8 mouse cellular contexts compared by ENCODE assay signal in genomic region chr4:152351422-152352305, GRCm38 (mm10). TPM values are rescaled to one million over a fixed set of nuclear protein-coding genes. Genes with fewer than 3 reads are reported as not detected.
DNase-seq lines count a peak whose midpoint lies in the region; ATAC-seq and TF ChIP-seq lines count a peak whose summit lies in the region.

No protein-coding gene starts in this region.

- no peak overlapping the region for H3K4me3 ChIP-seq in forebrain, embryonic 11.5 days (ENCODE audit: low read depth, low read length)
- H3K4me3 ChIP-seq in forebrain, embryonic 10.5 days: no peak overlapping the region
- no peak overlapping the region for H3K4me3 ChIP-seq in MEL (ENCODE audit: control insufficient read depth in 1 of 2, insufficient read depth in 1 of 2, low read depth in 2 of 2, low read length in 2 of 2)
- no peak overlapping the region for H3K4me3 ChIP-seq in hindbrain, embryonic 13.5 days
- no peak overlapping the region for H3K4me3 ChIP-seq in midbrain, embryonic 12.5 days

- DNase-seq in forebrain, embryonic 11.5 days (ENCODE audit: low spot score): no peak
- no peak for DNase-seq in forebrain, embryonic 10.5 days (ENCODE audit: extremely low spot score, low spot score)
- DNase-seq in MEL (ENCODE audit: low read depth, low spot score): peak; percentile 53
- no peak for DNase-seq in gastrocnemius, adult 8-10 months (ENCODE audit: low spot score in 2 of 2)
- no peak for DNase-seq in cerebellum, postnatal 4 days (ENCODE audit: low spot score in 2 of 2)
- no peak for DNase-seq in adrenal gland, postnatal 4 days (ENCODE audit: low spot score in 2 of 2)

- no peaks in the 10 kb centered on the region for H3K79me2 ChIP-seq in MEL (ENCODE audit: control insufficient read depth, insufficient read depth, low read length, poor library complexity)

- no peak for TF ChIP-seq POLR2A in MEL (IDR thresholded peaks at IDR 0.05; ENCODE audit: control insufficient read depth in 1 of 2, insufficient read depth in 1 of 2, low read depth in 1 of 2, low read length in 2 of 2, poor library complexity in 1 of 2)

- no peak for TF ChIP-seq CTCF in MEL (IDR thresholded peaks at IDR 0.05 in 2 of 3, conservative IDR thresholded peaks at IDR 0.05 in 1 of 3; ENCODE audit: control insufficient read depth in 1 of 3, insufficient read depth in 1 of 3, low read depth in 2 of 3, low read length in 3 of 3, poor library complexity in 1 of 3, severe bottlenecking in 1 of 3)

- no peak overlapping the region for H3K4me2 ChIP-seq in forebrain, embryonic 11.5 days (ENCODE audit: low read depth, low read length, severe bottlenecking)
- H3K4me2 ChIP-seq in hindbrain, embryonic 13.5 days: peak overlapping the region; percentile 2; the same call in 1 of the 2 replicates
- H3K4me2 ChIP-seq in midbrain, embryonic 12.5 days (replicated peaks): 0 out of 2 replicates have a peak overlapping the region, but pooled peaks have one; percentile 18

- H3K9ac ChIP-seq in forebrain, embryonic 11.5 days (ENCODE audit: low read length): no peak overlapping the region
- H3K9ac ChIP-seq in MEL (ENCODE audit: control insufficient read depth, low read depth, low read length, poor library complexity, severe bottlenecking): no peak overlapping the region
- peak overlapping the region; percentile 29; the same call in 1 of the 2 replicates for H3K9ac ChIP-seq in hindbrain, embryonic 13.5 days
- no peak overlapping the region for H3K9ac ChIP-seq in midbrain, embryonic 12.5 days (replicated peaks)

- H3K27ac ChIP-seq in forebrain, embryonic 11.5 days (ENCODE audit: low read depth, low read length): no peak overlapping the region
- H3K27ac ChIP-seq in forebrain, embryonic 10.5 days: no peak overlapping the region
- H3K27ac ChIP-seq in MEL (ENCODE audit: control insufficient read depth, low read depth, low read length): no peak overlapping the region
- H3K27ac ChIP-seq in hindbrain, embryonic 13.5 days: peak overlapping the region; percentile 94
- no peak overlapping the region for H3K27ac ChIP-seq in midbrain, embryonic 12.5 days (replicated peaks)

- no peak for TF ChIP-seq EP300 in MEL (IDR thresholded peaks at IDR 0.05; ENCODE audit: low read depth in 1 of 2, low read length in 2 of 2)

- H3K4me1 ChIP-seq in forebrain, embryonic 11.5 days (replicated peaks; ENCODE audit: control insufficient read depth, insufficient read depth, low read length): peaks cover 9% of the 10 kb centered on the region
- H3K4me1 ChIP-seq in forebrain, embryonic 10.5 days: peaks cover 29% of the 10 kb centered on the region
- H3K4me1 ChIP-seq in MEL (ENCODE audit: control insufficient read depth in 1 of 2, insufficient read depth in 2 of 2, low read length in 2 of 2): peaks cover 0 to 3% of the 10 kb centered on the region in 2 experiments; a peak in 1 of 4 replicates
- peaks cover 44% of the 10 kb centered on the region for H3K4me1 ChIP-seq in hindbrain, embryonic 13.5 days (replicated peaks)
- H3K4me1 ChIP-seq in midbrain, embryonic 12.5 days: peaks cover 32% of the 10 kb centered on the region

- no peaks in the 10 kb centered on the region for H3K36me3 ChIP-seq in forebrain, embryonic 11.5 days (ENCODE audit: control insufficient read depth, insufficient read depth, low read length)
- no peaks in the 10 kb centered on the region for H3K36me3 ChIP-seq in forebrain, embryonic 10.5 days (replicated peaks)
- H3K36me3 ChIP-seq in MEL (ENCODE audit: control insufficient read depth in 1 of 2, insufficient read depth in 2 of 2, low read length in 2 of 2): no peaks in the 10 kb centered on the region
- peaks cover 18% of the 10 kb centered on the region for H3K36me3 ChIP-seq in hindbrain, embryonic 13.5 days
- no peaks in the 10 kb centered on the region for H3K36me3 ChIP-seq in midbrain, embryonic 12.5 days

- peak; percentile 37; the same call in 1 of the 2 replicates for ATAC-seq in forebrain, embryonic 11.5 days (replicated peaks; ENCODE audit: low FRiP score)
- no peak for ATAC-seq in hindbrain, embryonic 13.5 days (ENCODE audit: low FRiP score)
- 0 out of 2 replicates have a peak, but pooled peaks have one; percentile 20 for ATAC-seq in midbrain, embryonic 12.5 days (ENCODE audit: low FRiP score, low read depth)

- H3K9me3 ChIP-seq in forebrain, embryonic 11.5 days (ENCODE audit: control insufficient read depth, low read length): no peaks in the 10 kb centered on the region
- no peaks in the 10 kb centered on the region for H3K9me3 ChIP-seq in forebrain, embryonic 10.5 days
- no peaks in the 10 kb centered on the region for H3K9me3 ChIP-seq in MEL (replicated peaks; ENCODE audit: insufficient read depth, low read length)
- no peaks in the 10 kb centered on the region for H3K9me3 ChIP-seq in hindbrain, embryonic 13.5 days
- H3K9me3 ChIP-seq in midbrain, embryonic 12.5 days: no peaks in the 10 kb centered on the region

- WGBS in forebrain, embryonic 11.5 days: 13% methylated on average over 14 of the region's 14 CpGs
- 13% methylated on average over 14 of the region's 14 CpGs for WGBS in forebrain, embryonic 10.5 days
- WGBS in hindbrain, embryonic 13.5 days: 12% methylated on average over 14 of the region's 14 CpGs
- 8% methylated on average over 14 of the region's 14 CpGs for WGBS in midbrain, embryonic 12.5 days

- no peak for TF ChIP-seq RAD21 in MEL (IDR thresholded peaks at IDR 0.05; ENCODE audit: low read depth, low read length)

- peaks cover 2% of the 10 kb centered on the region; the same call in 1 of the 2 replicates for H3K27me3 ChIP-seq in forebrain, embryonic 11.5 days (ENCODE audit: control insufficient read depth, insufficient read depth, low read length)
- H3K27me3 ChIP-seq in forebrain, embryonic 10.5 days (ENCODE audit: poor library complexity, severe bottlenecking): peaks cover 58% of the 10 kb centered on the region
- H3K27me3 ChIP-seq in MEL (ENCODE audit: control insufficient read depth in 1 of 2, insufficient read depth in 2 of 2, low read length in 2 of 2): no peaks in the 10 kb centered on the region
- H3K27me3 ChIP-seq in hindbrain, embryonic 13.5 days: peaks cover 58% of the 10 kb centered on the region
- H3K27me3 ChIP-seq in midbrain, embryonic 12.5 days: peaks cover 62% of the 10 kb centered on the region

TF ChIP-seq in MEL, 35 proteins besides CTCF, POLR2A, EP300 and RAD21:
- TF ChIP-seq JUND (IDR thresholded peaks at IDR 0.05; ENCODE audit: low read depth, low read length): peak; percentile 62; the same call in 1 of the 2 replicates
- no peak for TF ChIP-seq CHD2 (IDR thresholded peaks at IDR 0.05; ENCODE audit: low read length)
TF ChIP-seq in MEL: peak in this region for 1.

RNA-seq across cellular contexts. Expression of gene Chd5, which starts 13.2 kb away (rescaled TPM):
- 1.3 and 1.5 TPM in 2 replicates for polyA plus RNA-seq in forebrain, embryonic 11.5 days (2014; fragmentation: Nextera tagmentation; extraction: Ambion mirVana)
- 0.09 and 0.31 TPM in 2 replicates for polyA plus RNA-seq in forebrain, embryonic 10.5 days (2016; fragmentation: Nextera tagmentation; extraction: Ambion mirVana)
- total RNA-seq in MEL (2012; rRNA removed): 0.15 and 0.39 TPM in 2 replicates
- polyA plus RNA-seq in MEL (2012; ENCODE audit: insufficient read depth in 1 of 2, insufficient read length in 2 of 2, low read depth in 1 of 2, low replicate concordance in 2 of 2, missing spikeins in 1 of 2): under 1 TPM in 1 of 2 experiments, not detected in 1; 0.91 TPM
- 38.7 and 38.9 TPM in 2 replicates for polyA plus RNA-seq in hindbrain, embryonic 13.5 days (2015; fragmentation: Nextera tagmentation; extraction: Ambion mirVana)
- 3.5 and 4.9 TPM in 2 replicates for polyA plus RNA-seq in midbrain, embryonic 12.5 days (2016; fragmentation: Nextera tagmentation; extraction: Ambion mirVana)
- under 1 TPM; 0.05 to 0.54 (median 0.12) TPM for total RNA-seq in gastrocnemius, adult 8-10 months (2022)
- 10 to 100 TPM; 19.0 to 24.7 TPM for total RNA-seq in adrenal gland, postnatal 4 days (2021)

RNA-seq across cellular contexts. Expression of gene Rpl22, which starts 26.1 kb away (rescaled TPM):
- polyA plus RNA-seq in forebrain, embryonic 11.5 days (2014; fragmentation: Nextera tagmentation; extraction: Ambion mirVana): 310 and 360 TPM in 2 replicates
- polyA plus RNA-seq in forebrain, embryonic 10.5 days (2016; fragmentation: Nextera tagmentation; extraction: Ambion mirVana): 363 and 368 TPM in 2 replicates
- 1,745 and 1,792 TPM in 2 replicates for total RNA-seq in MEL (2012; rRNA removed)
- polyA plus RNA-seq in MEL (2012; ENCODE audit: insufficient read depth in 1 of 2, insufficient read length in 2 of 2, low read depth in 1 of 2, low replicate concordance in 2 of 2, missing spikeins in 1 of 2): 1,000 to 10,000 TPM in 1 of 2 experiments, not detected in 1; 1,885 TPM
- 205 and 218 TPM in 2 replicates for polyA plus RNA-seq in hindbrain, embryonic 13.5 days (2015; fragmentation: Nextera tagmentation; extraction: Ambion mirVana)
- polyA plus RNA-seq in midbrain, embryonic 12.5 days (2016; fragmentation: Nextera tagmentation; extraction: Ambion mirVana): 264 and 283 TPM in 2 replicates
- 100 to 1,000 TPM; 195 to 290 (median 232) TPM for total RNA-seq in gastrocnemius, adult 8-10 months (2022)
- total RNA-seq in adrenal gland, postnatal 4 days (2021): 100 to 1,000 TPM; 608 to 640 TPM

RNA-seq across cellular contexts. Expression of gene Rnf207, which starts 32.9 kb away (rescaled TPM):
- polyA plus RNA-seq in forebrain, embryonic 11.5 days (2014; fragmentation: Nextera tagmentation; extraction: Ambion mirVana): 0.60 and 1.2 TPM in 2 replicates
- 0.92 and 1.3 TPM in 2 replicates for polyA plus RNA-seq in forebrain, embryonic 10.5 days (2016; fragmentation: Nextera tagmentation; extraction: Ambion mirVana)
- not detected in 2 replicates for total RNA-seq in MEL (2012; rRNA removed)
- under 1 TPM in 1 of 2 experiments, not detected in 1; 0.36 TPM for polyA plus RNA-seq in MEL (2012; ENCODE audit: insufficient read depth in 1 of 2, insufficient read length in 2 of 2, low read depth in 1 of 2, low replicate concordance in 2 of 2, missing spikeins in 1 of 2)
- 5.2 and 7.7 TPM in 2 replicates for polyA plus RNA-seq in hindbrain, embryonic 13.5 days (2015; fragmentation: Nextera tagmentation; extraction: Ambion mirVana)
- polyA plus RNA-seq in midbrain, embryonic 12.5 days (2016; fragmentation: Nextera tagmentation; extraction: Ambion mirVana): 2.7 and 2.8 TPM in 2 replicates
- total RNA-seq in gastrocnemius, adult 8-10 months (2022): not detected
- 1 to 10 TPM; 1.2 to 1.3 TPM for total RNA-seq in adrenal gland, postnatal 4 days (2021)

RNA-seq across cellular contexts. Expression of gene Icmt, which starts 54.6 kb away (rescaled TPM):
- 22.1 and 23.6 TPM in 2 replicates for polyA plus RNA-seq in forebrain, embryonic 11.5 days (2014; fragmentation: Nextera tagmentation; extraction: Ambion mirVana)
- polyA plus RNA-seq in forebrain, embryonic 10.5 days (2016; fragmentation: Nextera tagmentation; extraction: Ambion mirVana): 23.3 and 26.1 TPM in 2 replicates
- 30.3 and 30.4 TPM in 2 replicates for total RNA-seq in MEL (2012; rRNA removed)
- polyA plus RNA-seq in MEL (2012; ENCODE audit: insufficient read depth in 1 of 2, insufficient read length in 2 of 2, low read depth in 1 of 2, low replicate concordance in 2 of 2, missing spikeins in 1 of 2): 10 to 100 TPM in 1 of 2 experiments, not detected in 1; 50.8 TPM
- 17.2 and 18.4 TPM in 2 replicates for polyA plus RNA-seq in hindbrain, embryonic 13.5 days (2015; fragmentation: Nextera tagmentation; extraction: Ambion mirVana)
- 22.6 and 24.5 TPM in 2 replicates for polyA plus RNA-seq in midbrain, embryonic 12.5 days (2016; fragmentation: Nextera tagmentation; extraction: Ambion mirVana)
- total RNA-seq in gastrocnemius, adult 8-10 months (2022): 10 to 100 TPM; 19.3 to 27.2 (median 21.6) TPM
- 10 to 100 TPM; 35.4 to 35.5 TPM for total RNA-seq in adrenal gland, postnatal 4 days (2021)
